Mouse (Mus musculus) embryonic facial prominence, embryonic 12.5 days (tissue): ENCODE results near the gene Prpf4b. TPM values are rescaled to one million over a fixed set of nuclear protein-coding genes. Genes with fewer than 3 reads are reported as not detected.

Experiments used
- polyA plus RNA-seq: library from polyadenylated mRNA; unstranded; fragments of >200 nt; fragmentation: Nextera tagmentation; extraction: Ambion mirVana; gene quantifications from 2 replicates; pipeline ENCODE4 v1.2.1, GENCODE M21; 2016

Prpf4b gene
- polyA plus RNA-seq, 1 experiment from 2014 or later: 97.7 TPM

Other genes starting within 250 kb of the Prpf4b start
- 14.6 and 15.5 TPM in 2 replicates for gene Pxdc1, start 221.8 kb upstream of the Prpf4b start, polyA plus RNA-seq
- gene Fam50b, start 140.5 kb upstream of the Prpf4b start, polyA plus RNA-seq: not detected in 2 replicates
- gene Fam217a, start 49.0 kb downstream of the Prpf4b start, polyA plus RNA-seq: 1.2 and 1.5 TPM in 2 replicates
- gene 4933417A18Rik, start 49.1 kb downstream of the Prpf4b start, polyA plus RNA-seq: not detected in 2 replicates
- 1.1 and 1.8 TPM in 2 replicates for gene Eci3, start 88.5 kb downstream of the Prpf4b start, polyA plus RNA-seq
- gene Eci2, start 151.8 kb downstream of the Prpf4b start, polyA plus RNA-seq: 144 and 146 TPM in 2 replicates